Mouse (Mus musculus): ENCODE results near the gene Tufm. TPM values are rescaled to one million over a fixed set of nuclear protein-coding genes. Genes with fewer than 3 reads are reported as not detected.

Gene Tufm
- polyA plus RNA-seq (2012; rRNA removed), result 83.1 and 121 TPM in 2 replicates

GRCm38 (mm10) chr7:126487052-126487483 is at the start of gene Tufm:
Tufm (plus strand) TSS chr7:126487361.
- Histone ChIP-seq H3K36me3 (ENCODE audit: control insufficient read depth, insufficient read depth, low read length) (peaks cover 14% of the 10 kb centered on the region), H3K27ac (ENCODE audit: insufficient read depth, low read depth, low read length) (peak within 1 kb of the TSS; percentile 68), H3K4me1 (ENCODE audit: control insufficient read depth, insufficient read depth, insufficient read length, low read length) (no peaks in the 10 kb centered on the region; the same call in 1 of the 2 replicates), H3K27me3 (ENCODE audit: control insufficient read depth, insufficient read depth, low read length) (no peaks in the 10 kb centered on the region), H3K4me3 (ENCODE audit: low read depth, low read length) (peak within 1 kb of the TSS; percentile 88)
- WGBS, result 1% methylated on average over 32 of the region's 32 CpGs
- TF ChIP-seq POLR2A (IDR thresholded peaks at IDR 0.05; ENCODE audit: low read depth, low read length) (no peak; the same call in 1 of the 2 replicates), CTCF (IDR thresholded peaks at IDR 0.05; ENCODE audit: extremely low read depth, insufficient read length, insufficient replicate concordance, low read depth, low read length) (peak; percentile 25; the same call in 1 of the 2 replicates)

- Histone ChIP-seq H3K27me3 (ENCODE audit: control insufficient read depth, insufficient read depth, low read length) (no peaks in the 10 kb centered on the region), H3K36me3 (ENCODE audit: control insufficient read depth, insufficient read depth, low read length) (peaks cover 23% of the 10 kb centered on the region), H3K4me1 (ENCODE audit: control insufficient read depth, insufficient read depth, insufficient read length, low read length) (no peaks in the 10 kb centered on the region), H3K27ac (ENCODE audit: insufficient read depth, low read depth, low read length) (no peak overlapping the region), H3K4me3 (ENCODE audit: low read depth, low read length) (no peak overlapping the region)
- no peak for TF ChIP-seq CTCF (IDR thresholded peaks at IDR 0.05; ENCODE audit: extremely low read depth, insufficient read length, insufficient replicate concordance, low read depth, low read length)
- TF ChIP-seq POLR2A (IDR thresholded peaks at IDR 0.05; ENCODE audit: low read depth, low read length), result no peak
- 70% methylated on average over 9 of the region's 9 CpGs for WGBS
These were observed 47.0 kb upstream of the Tufm start for GRCm38 (mm10) chr7:126440134-126440533.

- Histone ChIP-seq H3K4me3 (ENCODE audit: low read depth, low read length) (no peak overlapping the region), H3K4me1 (ENCODE audit: control insufficient read depth, insufficient read depth, insufficient read length, low read length) (no peaks in the 10 kb centered on the region), H3K27ac (ENCODE audit: insufficient read depth, low read depth, low read length) (no peak overlapping the region), H3K27me3 (ENCODE audit: control insufficient read depth, insufficient read depth, low read length) (no peaks in the 10 kb centered on the region), H3K36me3 (ENCODE audit: control insufficient read depth, insufficient read depth, low read length) (peaks cover 32% of the 10 kb centered on the region)
- no peak for TF ChIP-seq CTCF (IDR thresholded peaks at IDR 0.05; ENCODE audit: extremely low read depth, insufficient read length, insufficient replicate concordance, low read depth, low read length)
- no peak for TF ChIP-seq POLR2A (IDR thresholded peaks at IDR 0.05; ENCODE audit: low read depth, low read length)
- WGBS, result 92% methylated on average over 10 of the region's 10 CpGs
These were observed 43.2 kb upstream of the Tufm start for GRCm38 (mm10) chr7:126443997-126444396.

GRCm38 (mm10) chr7:126444536-126444935 is 42.6 kb upstream of the Tufm start:
- Histone ChIP-seq H3K4me3 (ENCODE audit: low read depth, low read length) (no peak overlapping the region), H3K27me3 (ENCODE audit: control insufficient read depth, insufficient read depth, low read length) (no peaks in the 10 kb centered on the region), H3K27ac (ENCODE audit: insufficient read depth, low read depth, low read length) (no peak overlapping the region), H3K4me1 (ENCODE audit: control insufficient read depth, insufficient read depth, insufficient read length, low read length) (no peaks in the 10 kb centered on the region), H3K36me3 (ENCODE audit: control insufficient read depth, insufficient read depth, low read length) (peaks cover 31% of the 10 kb centered on the region)
- TF ChIP-seq CTCF (IDR thresholded peaks at IDR 0.05; ENCODE audit: extremely low read depth, insufficient read length, insufficient replicate concordance, low read depth, low read length) (no peak), POLR2A (IDR thresholded peaks at IDR 0.05; ENCODE audit: low read depth, low read length) (no peak)
- 94% methylated on average over 9 of the region's 9 CpGs for WGBS

GRCm38 (mm10) chr7:126445104-126445815 is 41.9 kb upstream of the Tufm start:
- WGBS, result 96% methylated on average over 15 of the region's 15 CpGs
- TF ChIP-seq CTCF (IDR thresholded peaks at IDR 0.05; ENCODE audit: extremely low read depth, insufficient read length, insufficient replicate concordance, low read depth, low read length), result no peak
- TF ChIP-seq POLR2A (IDR thresholded peaks at IDR 0.05; ENCODE audit: low read depth, low read length), result no peak
- H3K4me3 ChIP-seq (ENCODE audit: low read depth, low read length), result no peak overlapping the region
- H3K27me3 ChIP-seq (ENCODE audit: control insufficient read depth, insufficient read depth, low read length), result no peaks in the 10 kb centered on the region
- peaks cover 31% of the 10 kb centered on the region for H3K36me3 ChIP-seq (ENCODE audit: control insufficient read depth, insufficient read depth, low read length)
- H3K27ac ChIP-seq (ENCODE audit: insufficient read depth, low read depth, low read length), result no peak overlapping the region
- H3K4me1 ChIP-seq (ENCODE audit: control insufficient read depth, insufficient read depth, insufficient read length, low read length), result no peaks in the 10 kb centered on the region

GRCm38 (mm10) chr7:126446217-126446616 is 40.9 kb upstream of the Tufm start:
- Histone ChIP-seq H3K27me3 (ENCODE audit: control insufficient read depth, insufficient read depth, low read length) (no peaks in the 10 kb centered on the region), H3K27ac (ENCODE audit: insufficient read depth, low read depth, low read length) (no peak overlapping the region), H3K4me3 (ENCODE audit: low read depth, low read length) (no peak overlapping the region), H3K4me1 (ENCODE audit: control insufficient read depth, insufficient read depth, insufficient read length, low read length) (no peaks in the 10 kb centered on the region), H3K36me3 (ENCODE audit: control insufficient read depth, insufficient read depth, low read length) (peaks cover 31% of the 10 kb centered on the region)
- WGBS, result 95% methylated on average over 21 of the region's 21 CpGs
- TF ChIP-seq CTCF (IDR thresholded peaks at IDR 0.05; ENCODE audit: extremely low read depth, insufficient read length, insufficient replicate concordance, low read depth, low read length), result no peak
- no peak for TF ChIP-seq POLR2A (IDR thresholded peaks at IDR 0.05; ENCODE audit: low read depth, low read length)

GRCm38 (mm10) chr7:126448481-126448880 is 38.7 kb upstream of the Tufm start:
- H3K4me1 ChIP-seq (ENCODE audit: control insufficient read depth, insufficient read depth, insufficient read length, low read length), result no peaks in the 10 kb centered on the region
- no peak overlapping the region for H3K4me3 ChIP-seq (ENCODE audit: low read depth, low read length)
- 89% methylated on average over 19 of the region's 19 CpGs for WGBS
- no peaks in the 10 kb centered on the region for H3K27me3 ChIP-seq (ENCODE audit: control insufficient read depth, insufficient read depth, low read length)
- TF ChIP-seq POLR2A (IDR thresholded peaks at IDR 0.05; ENCODE audit: low read depth, low read length), result no peak
- TF ChIP-seq CTCF (IDR thresholded peaks at IDR 0.05; ENCODE audit: extremely low read depth, insufficient read length, insufficient replicate concordance, low read depth, low read length), result no peak
- no peak overlapping the region for H3K27ac ChIP-seq (ENCODE audit: insufficient read depth, low read depth, low read length)
- H3K36me3 ChIP-seq (ENCODE audit: control insufficient read depth, insufficient read depth, low read length), result peaks cover 27% of the 10 kb centered on the region

All from small intestine, adult 2 months (tissue).